Mouse (Mus musculus) urinary bladder, postnatal 25 days (tissue): ENCODE data around the gene Cdc6.
"Not testable (repeated sequence)": the region's sequence is repeated elsewhere in the genome, so short reads cannot be mapped to it uniquely, and the experiment has no call there.

Source experiments
- DNase-seq: peaks from one replicate; pipeline ENCODE4 v3.0.0; 2022; ENCODE audit warnings: low spot score

The Cdc6 gene

GRCm38 (mm10) chr11:98931513-98932292, 24.1 kb downstream of the Cdc6 start:
- no peak for DNase-seq

DNA sequence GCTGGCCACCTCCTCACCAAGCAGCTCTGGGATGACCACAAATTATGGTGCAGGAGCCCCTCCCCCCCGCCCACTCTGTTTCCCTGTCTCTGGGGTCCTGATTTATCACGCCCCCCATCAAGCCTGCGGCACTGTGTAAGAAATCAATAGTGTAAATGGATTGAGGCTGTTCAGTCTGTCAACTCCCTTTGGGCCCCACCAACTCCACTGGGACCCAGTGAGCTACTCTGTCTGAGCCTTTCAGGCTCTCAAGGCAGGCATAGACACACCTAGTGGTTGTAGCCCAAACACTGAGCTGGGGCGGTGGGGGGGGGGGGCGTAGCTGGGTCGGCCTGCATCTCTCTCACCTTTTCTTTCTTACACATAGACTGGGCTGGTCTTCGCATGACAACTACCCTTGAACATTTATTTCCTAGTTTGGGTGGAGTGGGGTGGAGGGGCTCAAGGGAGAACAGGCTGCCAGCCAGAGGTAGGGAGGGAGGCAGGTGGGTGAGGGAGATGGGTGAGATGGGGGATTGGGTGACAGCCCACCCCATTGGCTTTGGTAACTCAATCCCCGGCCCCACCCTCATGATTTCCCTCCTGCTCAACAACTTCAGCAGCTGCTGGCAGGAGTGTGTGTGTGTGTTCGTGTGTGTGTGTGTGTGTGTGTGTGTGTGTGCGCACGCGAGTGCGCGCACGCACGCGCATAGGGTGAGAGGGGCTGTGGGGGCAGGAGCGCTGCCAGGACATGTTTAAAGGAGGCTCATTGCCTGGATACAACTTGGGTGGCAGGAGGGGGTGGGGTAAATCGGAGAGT, 24.9 kb downstream of the Cdc6 start:
- no peak for DNase-seq

DNA sequence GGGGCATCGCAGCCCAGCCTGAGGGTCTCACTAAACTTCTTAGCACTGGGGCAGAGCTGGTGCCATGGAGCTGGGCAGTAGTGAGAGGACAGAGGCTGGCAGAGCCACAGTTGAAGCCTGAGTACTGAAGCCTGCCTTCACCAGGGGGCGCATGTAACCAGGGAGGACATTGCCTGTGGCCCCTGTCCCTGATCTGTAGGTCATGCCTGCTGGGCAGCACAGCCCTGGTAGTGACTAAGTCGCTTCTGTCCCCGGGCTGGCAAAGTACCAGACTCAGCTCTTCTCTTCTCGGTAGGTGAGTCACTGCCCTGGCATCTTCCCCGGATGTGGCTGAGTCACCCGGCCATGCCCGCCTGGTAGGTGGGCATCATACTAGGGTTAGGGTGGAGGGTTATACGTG, 25.6 kb downstream of the Cdc6 start:
- DNase-seq, result peak; percentile 77

DNA sequence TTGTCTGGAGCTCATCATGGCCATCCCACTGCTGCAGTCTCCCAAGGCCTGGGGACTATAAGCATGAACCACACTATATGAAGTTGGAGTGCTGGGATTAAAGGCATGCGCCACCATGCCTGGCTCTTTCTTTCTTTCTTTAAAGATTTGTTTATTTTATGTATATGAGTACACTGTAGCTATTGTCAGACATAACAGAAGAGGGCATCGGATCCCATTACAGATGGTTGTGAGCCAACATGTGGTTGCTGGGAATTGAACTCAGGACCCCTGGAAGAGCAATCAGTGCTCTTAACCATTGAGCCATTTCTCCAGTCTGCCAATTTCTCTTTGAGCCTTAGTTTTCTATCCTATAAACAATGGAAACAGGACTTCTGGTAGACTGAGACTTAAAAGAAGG, 26.2 kb downstream of the Cdc6 start:
- not testable (repeated sequence) for DNase-seq

DNA sequence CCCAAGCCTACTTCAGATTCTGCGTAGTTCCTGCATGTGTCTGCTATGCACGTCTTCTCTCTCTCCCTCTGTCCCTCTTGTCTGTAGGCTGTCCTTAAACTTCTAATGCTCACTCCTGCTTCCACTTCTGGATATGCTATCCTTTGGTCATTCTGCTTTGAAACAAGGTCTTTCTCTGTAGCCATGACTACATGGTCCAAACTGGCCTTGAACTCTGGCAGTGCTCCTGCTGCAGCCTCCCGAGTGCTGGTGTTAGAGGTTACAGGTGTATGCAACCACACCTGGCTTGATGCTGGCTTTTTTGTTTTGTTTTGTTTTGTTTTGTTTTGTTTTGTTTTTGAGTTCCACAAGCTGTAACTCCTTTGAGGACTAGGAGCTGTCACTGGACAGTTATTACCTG, 26.8 kb downstream of the Cdc6 start:
- DNase-seq, result no peak

GRCm38 (mm10) chr11:98935123-98935522, 27.5 kb downstream of the Cdc6 start:
- no peak for DNase-seq

DNA sequence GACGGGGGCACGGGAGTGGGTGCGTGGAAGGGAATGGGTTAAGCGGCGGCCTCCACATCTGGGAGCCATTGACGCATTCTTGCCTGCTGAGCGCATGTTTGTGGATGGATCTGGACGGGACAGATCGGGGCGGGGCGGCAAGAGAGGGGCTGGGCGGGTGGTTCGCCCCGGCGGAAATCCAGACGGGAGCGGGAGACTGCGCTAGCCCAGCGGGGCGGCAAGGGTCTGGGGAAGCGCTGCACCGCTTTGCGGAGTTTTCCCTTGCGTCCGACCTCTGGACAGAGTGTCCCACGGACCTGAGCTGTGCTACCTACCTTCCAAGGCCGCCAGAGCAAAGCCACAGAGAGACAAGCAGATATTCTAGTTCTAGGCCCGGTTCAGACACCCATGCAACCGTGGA, 28.6 kb downstream of the Cdc6 start:
- peak; percentile 67 for DNase-seq

DNA sequence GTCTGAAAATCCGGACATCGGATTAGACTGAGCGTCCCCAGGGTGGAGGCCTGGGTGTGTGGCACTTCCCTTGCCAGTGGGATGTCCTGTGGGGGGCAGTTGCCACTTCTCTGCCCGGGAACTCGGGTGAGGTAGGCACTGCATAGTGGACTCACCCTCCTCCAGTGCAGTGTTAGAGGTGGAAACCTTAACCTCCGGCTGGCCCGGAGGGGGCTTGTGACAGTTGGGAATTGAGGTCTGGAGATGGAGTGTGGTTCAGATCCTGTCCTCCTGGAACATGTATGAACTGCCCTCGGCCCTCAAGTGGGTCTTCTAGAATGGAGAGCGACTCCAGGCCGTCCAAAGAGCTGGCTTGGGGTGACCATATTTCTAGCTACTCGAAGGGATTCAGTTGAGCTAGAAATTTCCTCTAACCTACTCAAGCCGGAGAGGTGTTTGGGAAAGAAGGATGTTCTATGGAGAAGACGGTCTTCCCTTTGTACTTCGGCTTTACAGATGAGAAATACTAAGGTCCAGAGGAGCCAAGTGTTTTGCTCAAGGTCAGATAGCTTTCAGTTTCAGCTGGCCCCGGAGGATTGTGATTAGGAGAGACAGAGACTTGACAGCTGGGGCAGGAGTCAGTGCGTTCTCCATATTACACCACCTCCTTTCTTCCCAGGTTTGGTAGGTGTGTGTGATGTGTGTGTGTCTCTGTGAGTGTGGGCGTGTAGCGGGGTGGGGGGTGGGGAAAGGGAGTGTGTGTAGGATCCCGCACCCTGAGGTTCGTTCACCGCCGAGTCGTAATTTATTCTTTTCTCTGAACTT, 29.2 kb downstream of the Cdc6 start:
- DNase-seq, result no peak

DNA sequence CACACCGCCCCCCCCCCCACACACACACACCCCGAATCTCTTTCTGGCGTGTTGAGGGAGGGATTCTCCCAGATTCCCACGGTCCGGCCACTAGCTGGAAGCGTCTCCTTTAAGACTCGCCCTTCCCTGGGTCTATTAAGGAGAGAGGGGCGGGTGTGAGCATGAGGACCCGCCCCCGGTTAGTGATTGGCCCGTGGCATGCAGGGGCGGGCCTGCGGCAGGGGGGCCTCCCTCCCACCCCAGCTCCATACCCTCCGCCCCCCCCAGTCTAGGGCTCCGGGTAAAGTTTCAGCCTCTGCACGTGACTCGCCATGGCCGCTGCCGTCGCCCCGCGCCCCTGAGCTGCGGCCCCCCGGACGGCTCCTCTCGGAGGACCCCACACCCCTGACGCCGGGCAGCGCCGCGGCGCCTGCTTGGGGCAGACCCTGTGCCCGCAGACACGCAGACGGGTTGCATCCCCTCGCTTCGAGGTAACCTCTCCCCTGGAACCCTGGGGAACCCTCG, 29.9 kb downstream of the Cdc6 start:
- peak; percentile 79 for DNase-seq

- DNase-seq, result no peak
These were observed 30.5 kb downstream of the Cdc6 start for GRCm38 (mm10) chr11:98937914-98938694.

GRCm38 (mm10) chr11:98938701-98939083, 31.1 kb downstream of the Cdc6 start:
- no peak for DNase-seq

DNA sequence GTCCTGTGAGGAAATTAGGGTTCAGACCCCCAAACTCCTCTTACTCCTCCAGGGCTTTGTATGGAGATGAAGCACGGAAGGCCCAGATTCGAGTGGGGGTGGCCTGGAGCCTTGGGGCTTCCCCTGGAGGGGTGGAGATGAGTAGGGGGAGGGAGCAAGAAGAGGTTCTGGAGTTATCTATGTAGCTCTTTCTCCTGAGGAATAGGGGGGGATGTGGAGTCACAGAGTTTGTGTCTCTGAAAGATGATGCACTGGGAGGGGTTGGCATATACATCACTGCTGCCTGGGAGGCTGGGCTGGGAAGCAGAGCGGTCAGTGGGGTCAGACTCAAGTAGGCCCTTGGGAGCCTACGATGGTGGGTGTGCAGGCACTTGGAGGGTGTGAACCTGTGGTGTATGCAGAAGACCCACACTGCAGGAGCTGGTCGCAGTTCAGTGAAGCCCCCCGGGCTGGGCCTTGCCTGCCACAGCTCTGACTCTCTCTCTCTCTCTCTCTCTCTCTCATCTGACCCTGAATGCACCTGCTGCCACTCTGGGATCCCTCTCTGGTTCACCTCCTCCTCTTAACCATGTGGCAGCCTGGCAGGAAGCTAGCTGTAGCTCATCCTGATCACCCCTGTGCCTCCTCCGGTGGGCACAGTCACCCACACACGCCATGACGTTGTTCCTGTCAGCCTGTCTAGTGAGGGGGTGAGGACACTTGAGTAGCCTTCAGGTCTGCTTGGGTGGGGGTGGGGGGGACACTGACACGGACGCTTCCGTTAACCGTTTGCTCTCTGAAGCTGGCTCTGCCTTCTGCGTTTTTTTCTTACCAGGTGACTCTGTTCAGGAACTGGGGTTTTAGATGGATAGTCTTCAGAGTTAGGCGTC, 31.7 kb downstream of the Cdc6 start:
- no peak for DNase-seq

GRCm38 (mm10) chr11:98939953-98940641, 32.5 kb downstream of the Cdc6 start:
- no peak for DNase-seq

DNA sequence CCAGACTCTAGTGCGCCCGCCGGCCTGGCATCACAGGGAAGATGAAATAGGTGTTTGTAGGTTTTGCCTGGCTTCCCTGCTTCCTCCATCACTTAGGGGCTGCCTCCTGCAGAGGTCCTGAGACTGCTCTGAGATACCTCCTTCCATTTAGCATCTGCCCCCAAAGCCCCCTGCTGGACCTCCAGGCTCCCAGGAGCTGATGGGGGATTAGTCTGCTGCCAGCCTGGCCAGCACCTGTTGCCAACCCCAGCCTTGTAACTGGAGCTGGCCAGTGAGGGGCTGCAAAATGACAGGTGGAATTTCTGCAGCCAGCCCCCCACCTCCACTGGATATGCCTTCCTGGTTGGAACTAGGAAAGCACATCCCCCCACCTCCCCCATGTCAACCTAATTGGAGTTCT, 33.2 kb downstream of the Cdc6 start:
- DNase-seq, result no peak

DNA sequence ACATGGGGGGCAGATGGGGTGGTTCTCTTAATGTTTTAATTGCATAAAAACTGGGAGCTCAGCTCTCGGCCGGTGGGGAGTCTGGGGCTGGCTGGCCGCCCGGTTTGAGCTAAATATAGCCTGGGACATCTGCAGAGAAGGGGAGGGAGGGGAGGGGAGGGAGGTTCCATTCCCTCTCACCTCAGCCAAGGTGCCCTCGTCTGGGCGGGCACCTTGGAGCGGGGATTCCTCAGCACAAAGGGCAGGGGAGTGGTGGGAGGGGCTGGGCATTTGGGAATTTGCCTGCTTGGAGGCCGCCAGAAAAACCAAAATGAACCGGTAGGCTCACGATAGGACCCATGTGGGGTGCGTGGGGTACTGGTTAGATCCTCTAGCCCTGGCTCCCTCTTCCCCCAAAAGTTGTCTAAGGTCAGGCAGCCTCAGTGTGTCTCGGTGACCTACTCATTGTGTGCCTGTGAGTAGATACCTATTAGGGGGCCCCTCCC, 33.8 kb downstream of the Cdc6 start:
- DNase-seq, result no peak

DNA sequence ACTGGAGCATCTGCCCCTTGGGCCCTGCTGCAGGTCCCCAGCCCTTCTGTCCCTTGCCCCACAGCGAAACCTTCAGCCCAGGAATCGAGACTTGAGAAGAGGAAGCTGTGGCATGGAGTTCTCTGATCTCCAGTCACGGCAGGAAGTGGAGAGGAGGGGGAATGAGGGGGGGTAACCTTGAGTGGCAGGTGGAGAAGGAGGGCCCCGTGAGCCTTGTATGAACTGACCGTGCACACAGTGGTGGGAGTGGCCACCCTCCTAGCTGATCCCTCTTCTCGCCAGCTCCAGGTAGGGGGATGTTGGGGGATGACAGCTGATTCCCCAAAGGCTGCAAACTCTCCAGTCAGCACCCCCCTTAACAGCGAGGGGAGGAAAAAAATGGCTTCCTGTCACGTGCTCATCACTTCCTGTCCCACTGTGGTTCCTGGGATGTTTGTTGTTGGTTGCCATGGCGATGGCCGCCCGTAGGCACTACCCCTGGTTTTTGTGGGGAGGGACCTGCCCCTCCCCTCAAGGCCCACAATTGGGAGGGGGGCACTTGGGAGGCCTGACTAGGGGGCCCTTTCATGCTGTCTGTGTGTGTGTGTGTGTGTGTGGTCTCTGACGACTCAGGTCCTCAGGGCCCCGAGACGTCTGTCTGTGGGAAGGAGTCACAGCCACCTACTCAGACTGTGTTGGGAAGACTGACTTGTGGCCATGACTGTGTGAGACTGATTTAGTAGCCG, 34.4 kb downstream of the Cdc6 start:
- DNase-seq, result peak; percentile 67

DNA sequence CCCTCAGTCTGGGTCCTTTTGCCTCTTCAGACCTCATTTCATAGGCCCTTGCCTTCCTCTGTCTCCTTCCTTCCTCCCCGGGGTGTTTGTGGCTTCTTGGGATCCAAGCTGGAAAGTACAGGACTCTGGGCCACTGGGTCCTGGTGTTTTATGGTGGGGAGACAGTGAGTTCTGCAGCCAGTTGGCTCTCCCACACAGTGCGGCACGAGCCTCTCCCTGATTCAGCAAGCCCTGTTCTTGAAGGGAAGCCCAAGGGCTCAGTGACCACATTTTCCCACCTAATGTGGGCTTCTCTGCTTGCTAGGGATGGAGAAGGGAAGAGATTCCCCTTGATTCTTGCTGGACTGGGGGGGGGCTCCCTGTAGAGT, 34.9 kb downstream of the Cdc6 start:
- DNase-seq, result no peak

DNA sequence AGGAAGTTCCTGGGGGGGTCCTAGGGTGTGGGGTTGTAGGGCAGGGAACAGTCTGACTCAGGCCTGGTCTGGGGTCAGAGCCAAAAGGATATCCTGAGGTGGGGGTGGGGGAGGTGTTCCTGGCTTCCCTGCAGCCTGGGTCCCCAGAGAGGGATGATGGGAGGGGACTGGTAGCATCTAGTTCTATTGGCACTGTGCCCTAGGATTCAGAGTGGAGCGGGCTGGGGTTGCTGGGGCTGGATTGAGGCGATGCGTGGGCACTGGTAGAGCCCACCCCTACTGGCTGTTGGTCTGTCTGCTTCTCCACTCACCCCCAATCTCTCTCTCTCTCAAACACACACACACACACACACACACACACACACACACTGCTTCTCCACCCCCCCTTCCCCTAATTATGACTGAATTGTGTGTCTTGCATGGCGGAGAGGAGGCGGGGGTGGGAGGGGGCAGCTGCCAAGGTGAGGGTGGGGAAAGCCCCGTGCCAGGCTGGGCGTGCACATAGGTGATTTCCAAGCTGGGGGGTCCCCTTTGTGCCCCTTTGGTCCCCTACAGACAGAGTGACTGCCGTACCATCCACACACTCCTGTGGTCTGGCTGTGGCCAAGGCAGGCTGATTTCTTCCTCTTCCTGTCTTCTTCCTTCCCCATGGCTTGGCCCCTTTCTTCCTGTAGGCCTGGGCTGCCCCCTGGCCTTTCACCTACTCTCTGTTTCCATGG, 35.5 kb downstream of the Cdc6 start:
- no peak for DNase-seq
